Mouse (Mus musculus): ENCODE data around the gene Rassf3.
A peak's percentile ranks its signal among the peaks of the same experiment; 100 is the strongest.

Rassf3 gene

GRCm38 (mm10) chr10:121476190-121476967 lies at the start of gene Rassf3:
Gene Rassf3, minus strand, starts transcription at chr10:121476347.
- DNase-seq: peak; percentile 96 to 99

GRCm38 (mm10) chr10:121520923-121521585 lies 44.9 kb upstream of the Rassf3 start:
- DNase-seq: no peak

GRCm38 (mm10) chr10:121519710-121520109 lies 43.6 kb upstream of the Rassf3 start:
- DNase-seq: no peak

- DNase-seq: peak; percentile 65 to 87
Observed at GRCm38 (mm10) chr10:121516008-121516600, 40.0 kb upstream of the Rassf3 start.

GRCm38 (mm10) chr10:121509751-121510643 lies 33.9 kb upstream of the Rassf3 start:
- DNase-seq: no peak

GRCm38 (mm10) chr10:121507755-121508544 lies 31.8 kb upstream of the Rassf3 start:
- DNase-seq: no peak

GRCm38 (mm10) chr10:121506731-121507583 lies 30.8 kb upstream of the Rassf3 start:
- DNase-seq: peak; percentile 87 to 95

GRCm38 (mm10) chr10:121505929-121506328 lies 29.8 kb upstream of the Rassf3 start:
- no peak for DNase-seq

- peak; percentile 66 to 68 for DNase-seq
Observed at GRCm38 (mm10) chr10:121504973-121505911, 29.1 kb upstream of the Rassf3 start.

GRCm38 (mm10) chr10:121501160-121501559 lies 25.0 kb upstream of the Rassf3 start:
- peak; percentile 30 to 53 for DNase-seq

- DNase-seq: no peak
Observed at GRCm38 (mm10) chr10:121500034-121500433, 23.9 kb upstream of the Rassf3 start.

GRCm38 (mm10) chr10:121499063-121499462 lies 22.9 kb upstream of the Rassf3 start:
- DNase-seq: no peak

- no peak for DNase-seq
Observed at GRCm38 (mm10) chr10:121498481-121498904, 22.3 kb upstream of the Rassf3 start.

GRCm38 (mm10) chr10:121497968-121498367 lies 21.8 kb upstream of the Rassf3 start:
- DNase-seq: no peak

- DNase-seq: no peak
Observed at GRCm38 (mm10) chr10:121496616-121497015, 20.5 kb upstream of the Rassf3 start.

- no peak for DNase-seq
Observed at GRCm38 (mm10) chr10:121494163-121494425, 17.9 kb upstream of the Rassf3 start.

GRCm38 (mm10) chr10:121493374-121494162 lies 17.4 kb upstream of the Rassf3 start:
- DNase-seq: no peak

- no peak for DNase-seq
Observed at GRCm38 (mm10) chr10:121492608-121493315, 16.6 kb upstream of the Rassf3 start.
